Mouse (Mus musculus) urinary bladder, adult 2 months (tissue): ENCODE measurements at regions not wholly inside any gene's neighbourhood (a gene's known extent, or its start where the extent isn't known, plus 50 kb on each side); places are given as distances from the start of the nearest gene placed in this dataset.

ENCODE experiments used
- DNase-seq: peaks from one replicate; pipeline ENCODE4 v3.0.0; 2022; ENCODE audit warnings: low spot score

DNA sequence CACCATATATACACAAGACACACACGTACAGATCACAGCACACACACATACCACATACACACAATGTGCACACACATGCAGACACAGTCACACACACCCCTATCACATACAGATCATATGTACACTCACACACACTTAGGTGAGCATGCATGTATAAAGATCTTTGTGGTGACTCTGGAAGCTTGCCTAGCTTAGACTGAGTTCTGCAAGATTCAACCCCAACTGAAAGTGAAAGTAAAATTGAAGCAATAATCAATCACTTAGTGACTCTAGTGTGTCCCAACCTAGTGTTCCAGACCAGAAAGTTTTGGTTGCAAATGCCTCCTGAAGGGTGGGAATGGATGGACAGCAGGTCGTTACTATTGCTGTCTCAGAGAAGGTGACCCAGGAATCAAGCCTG is 262.8 kb downstream of the Bcl11a start:
- DNase-seq = no peak

- no peak for DNase-seq
These were observed 263.8 kb downstream of the Bcl11a start for GRCm38 (mm10) chr11:24341650-24342049.

GRCm38 (mm10) chr11:24342176-24342575 is 264.3 kb downstream of the Bcl11a start:
- no peak for DNase-seq

DNA sequence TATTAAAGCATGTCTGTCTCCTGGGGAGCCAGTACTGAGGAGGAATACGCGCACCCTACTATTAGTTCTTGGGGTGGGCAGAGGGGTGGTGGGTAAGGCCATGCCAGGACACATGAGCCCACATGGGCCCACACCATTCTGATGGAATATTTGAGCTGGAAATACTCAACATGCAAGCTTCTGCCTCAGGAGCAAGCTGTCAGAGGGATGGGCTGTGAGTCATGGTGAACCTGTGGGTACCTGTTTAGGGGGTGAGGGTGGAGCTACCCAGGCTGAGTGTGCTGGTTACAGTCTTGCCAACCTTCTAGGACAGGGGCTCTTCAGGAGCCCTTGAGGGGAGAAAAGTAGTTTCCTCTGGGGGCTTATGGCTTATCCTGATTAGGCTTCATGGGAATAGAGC is 264.9 kb downstream of the Bcl11a start:
- no peak for DNase-seq

DNA sequence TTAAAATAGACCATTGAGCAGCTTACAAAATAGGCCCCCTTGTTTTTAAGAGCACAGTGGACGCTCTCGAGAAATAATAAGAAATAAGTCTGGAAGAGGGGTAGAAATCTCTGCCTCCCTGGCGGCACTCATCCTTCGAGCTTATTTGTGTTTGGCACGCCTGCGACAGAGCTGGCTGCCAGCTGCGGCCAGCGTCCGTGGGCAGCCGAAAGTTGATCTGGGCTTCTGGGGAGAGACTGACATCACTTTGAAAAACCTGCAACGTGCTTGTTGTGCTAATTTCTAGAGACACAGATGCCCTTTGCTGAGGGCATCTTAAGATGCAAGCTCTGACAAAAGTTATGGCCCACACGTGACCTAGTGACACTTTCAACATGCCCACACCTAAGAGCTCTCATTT is 269.4 kb downstream of the Bcl11a start:
- DNase-seq = no peak

DNA sequence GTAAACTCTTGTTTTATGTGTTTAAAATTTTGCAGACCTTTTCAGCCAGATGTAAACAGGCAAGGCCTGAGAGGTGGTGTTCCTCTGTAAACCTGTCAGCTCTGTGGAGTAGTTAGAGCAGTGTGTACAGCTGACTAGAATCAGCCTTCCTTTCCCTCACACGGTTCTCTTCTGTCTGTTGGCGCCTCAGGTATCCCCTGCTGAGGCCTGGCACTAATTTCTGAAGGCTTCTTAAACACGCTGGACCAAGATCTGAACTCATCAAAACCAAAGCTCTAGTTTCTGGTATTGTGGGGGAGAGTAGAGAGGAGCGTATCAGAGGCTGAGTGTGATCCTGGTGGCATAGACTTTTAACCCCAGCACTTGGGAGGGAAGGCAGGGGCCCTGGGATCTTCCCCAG is 270.9 kb downstream of the Bcl11a start:
- no peak for DNase-seq

GRCm38 (mm10) chr11:24349967-24350643 is 272.2 kb downstream of the Bcl11a start:
- no peak for DNase-seq

GRCm38 (mm10) chr11:24350839-24351238 is 273.0 kb downstream of the Bcl11a start:
- DNase-seq = no peak

- no peak for DNase-seq
These were observed 274.2 kb downstream of the Bcl11a start for GRCm38 (mm10) chr11:24352071-24352470.

- no peak for DNase-seq
These were observed 275.2 kb downstream of the Bcl11a start for GRCm38 (mm10) chr11:24353056-24353455.

DNA sequence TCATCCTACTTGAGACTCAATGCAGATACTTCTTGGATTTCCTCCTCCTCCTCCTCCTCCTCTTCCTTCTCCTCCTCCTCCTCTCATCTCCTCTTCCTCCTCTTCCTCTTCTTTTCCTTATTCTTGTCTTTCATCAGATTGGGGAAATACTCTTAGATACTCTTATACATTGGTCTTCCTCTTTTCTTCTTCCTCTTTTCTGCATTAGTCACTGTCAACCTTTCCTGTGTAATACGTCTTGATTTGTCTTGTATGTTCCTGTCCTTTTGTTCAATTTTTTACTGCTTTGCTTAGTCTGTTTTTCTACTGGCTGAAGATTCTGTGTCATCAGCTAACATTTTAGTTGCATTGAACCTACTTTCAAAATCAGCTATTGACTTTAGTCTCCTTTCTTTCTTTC is 279.5 kb downstream of the Bcl11a start:
- no peak for DNase-seq

DNA sequence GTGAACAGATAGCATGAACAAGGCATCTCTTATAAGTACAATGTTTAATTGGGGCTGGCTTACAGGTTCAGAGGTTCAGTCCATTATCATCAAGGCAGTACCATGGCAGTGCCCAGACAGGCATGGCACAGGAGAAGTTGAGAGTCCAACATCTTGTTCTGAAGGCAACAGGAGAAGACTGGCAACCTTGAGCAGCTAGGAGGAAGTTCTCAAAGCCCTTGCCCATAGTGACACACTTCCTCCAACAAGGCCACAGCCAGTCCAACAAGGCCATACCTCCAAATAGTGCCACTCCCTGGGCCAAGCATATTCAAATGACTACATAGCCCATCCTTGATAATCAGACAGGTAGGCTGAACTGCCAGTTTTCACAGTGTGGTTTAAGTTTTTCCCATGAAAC is 281.2 kb downstream of the Bcl11a start:
- no peak for DNase-seq

DNA sequence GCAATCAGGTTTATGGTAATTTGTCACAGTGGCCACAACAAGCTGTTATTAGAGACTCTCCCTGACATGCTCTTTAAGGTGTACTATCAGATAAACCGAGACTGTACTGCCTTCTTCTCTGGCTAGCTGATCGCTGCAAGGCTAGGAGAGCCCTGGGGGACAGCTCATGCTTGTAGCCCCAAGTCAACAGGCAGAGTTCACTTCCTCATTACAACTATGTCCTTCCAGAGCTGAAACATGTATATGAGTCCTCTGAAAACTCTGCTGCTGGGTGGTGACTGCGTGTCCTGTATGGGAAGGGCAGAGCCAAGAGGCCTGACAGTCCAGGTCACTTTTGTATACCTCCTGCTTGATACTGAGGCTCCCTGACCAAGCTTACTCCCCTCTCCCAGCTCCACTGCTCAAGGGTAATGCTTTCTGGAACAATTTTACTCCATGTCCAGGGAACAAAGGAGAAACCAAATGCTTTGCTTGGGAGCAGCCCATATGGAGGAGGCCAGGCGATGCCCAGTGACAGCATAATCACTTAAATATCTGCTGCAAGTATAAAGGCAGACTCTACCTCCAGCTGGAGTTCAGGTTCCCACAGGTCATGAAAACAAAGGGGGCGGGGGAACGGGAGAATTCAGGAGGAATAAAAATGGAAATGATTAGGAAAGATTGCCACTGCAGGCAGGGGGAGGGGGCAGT is 284.3 kb downstream of the Bcl11a start:
- DNase-seq = no peak

DNA sequence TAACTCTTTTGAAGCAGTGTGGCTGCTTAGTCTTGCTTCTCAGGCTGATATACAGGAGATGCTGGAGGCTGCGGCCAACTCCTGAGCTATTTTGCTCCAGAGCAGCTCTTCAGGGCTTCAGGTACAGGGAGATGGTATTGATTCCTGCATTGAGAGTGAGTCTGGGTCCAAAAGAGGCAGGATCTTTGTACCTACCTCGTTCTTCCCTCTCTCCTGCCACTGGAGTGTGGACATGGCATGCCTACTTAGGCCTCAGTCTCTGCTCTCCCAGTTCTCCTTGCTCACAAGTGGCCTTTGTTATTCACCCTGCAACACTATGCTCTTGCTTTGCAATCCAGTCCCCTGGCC is 284.8 kb downstream of the Bcl11a start:
- no peak for DNase-seq

DNA sequence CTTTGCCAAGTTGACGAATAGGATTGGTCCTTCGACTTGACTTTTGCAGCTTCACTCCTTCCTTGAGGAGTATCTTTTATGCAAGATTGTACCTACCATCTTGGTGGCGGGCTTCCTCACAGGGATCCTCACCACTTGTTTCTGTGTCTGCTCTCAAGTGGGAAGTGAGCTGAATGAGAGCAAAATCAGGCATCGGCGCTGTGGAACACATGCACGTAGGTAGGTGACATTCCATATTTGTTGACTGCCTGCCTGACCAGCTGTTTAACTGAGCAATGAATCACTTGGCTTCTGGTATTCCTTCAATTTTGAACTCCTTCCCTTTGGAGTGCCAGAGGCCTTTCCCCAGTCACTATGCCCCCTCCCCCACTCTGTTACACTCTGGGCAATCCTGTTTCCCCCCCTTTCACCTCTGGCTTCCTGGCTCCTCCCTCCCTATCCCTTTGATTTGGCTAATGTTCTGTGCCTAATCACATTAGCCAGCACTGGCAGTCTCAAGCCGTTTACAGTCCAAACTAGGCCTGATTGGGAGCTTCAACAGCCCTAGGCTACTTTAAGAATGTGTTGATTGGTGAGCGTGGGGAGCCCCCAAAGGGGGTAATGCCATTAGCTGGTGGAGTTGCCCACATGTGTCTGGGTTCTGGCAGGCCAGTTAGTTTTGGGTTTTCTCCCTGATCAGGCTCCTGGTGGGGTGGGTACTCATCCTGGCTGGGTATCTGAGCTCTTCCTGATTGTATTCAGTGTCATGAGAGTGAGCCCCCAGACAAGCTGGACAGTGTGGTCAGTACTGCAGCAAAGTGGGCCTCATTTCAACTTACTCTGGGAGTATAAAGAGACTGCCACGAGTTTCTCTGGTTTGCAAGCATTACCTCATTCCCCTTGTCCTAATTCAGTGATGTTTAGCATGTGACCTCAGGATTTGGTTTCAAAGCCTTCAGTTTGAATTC is 285.8 kb downstream of the Bcl11a start:
- no peak for DNase-seq

- no peak for DNase-seq
These were observed 292.5 kb downstream of the Bcl11a start for GRCm38 (mm10) chr11:24370198-24370860.

DNA sequence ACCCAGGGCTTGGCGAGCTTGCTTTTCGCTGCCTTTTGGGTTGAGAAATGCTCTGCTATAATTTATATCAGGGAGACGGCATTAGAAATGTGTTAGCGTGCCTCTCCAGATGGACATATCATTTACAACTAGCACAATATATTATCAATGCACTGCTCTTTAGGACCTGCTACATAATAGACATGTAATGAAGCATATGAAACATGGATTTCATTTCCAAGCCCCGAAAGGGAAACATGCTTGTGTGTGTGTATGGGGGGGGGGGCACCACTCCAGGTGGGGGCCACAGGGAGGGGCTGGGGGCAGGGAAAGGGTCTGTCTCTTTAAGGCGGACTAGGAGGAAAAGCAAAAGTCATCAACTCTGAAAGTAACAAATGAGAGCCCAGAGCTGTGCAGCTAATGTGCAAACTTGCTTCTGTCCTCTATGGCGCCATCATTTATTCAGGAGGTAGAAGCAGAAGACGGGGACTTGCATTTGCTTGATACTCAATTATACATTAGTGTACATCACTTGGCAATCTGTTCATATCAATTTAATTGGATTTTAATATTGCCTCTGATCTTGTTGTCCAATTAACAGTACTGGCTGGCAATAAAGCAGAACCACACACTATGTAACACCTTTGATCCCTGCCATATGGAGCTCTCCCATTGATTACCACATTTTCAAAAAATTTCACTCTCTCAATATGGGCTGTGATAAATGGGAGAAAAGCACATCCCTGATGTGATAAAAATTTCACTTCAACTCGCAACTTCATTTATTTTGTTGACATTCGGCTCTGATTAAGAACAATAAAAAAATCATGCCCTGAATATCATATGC is 293.2 kb downstream of the Bcl11a start:
- DNase-seq = no peak

DNA sequence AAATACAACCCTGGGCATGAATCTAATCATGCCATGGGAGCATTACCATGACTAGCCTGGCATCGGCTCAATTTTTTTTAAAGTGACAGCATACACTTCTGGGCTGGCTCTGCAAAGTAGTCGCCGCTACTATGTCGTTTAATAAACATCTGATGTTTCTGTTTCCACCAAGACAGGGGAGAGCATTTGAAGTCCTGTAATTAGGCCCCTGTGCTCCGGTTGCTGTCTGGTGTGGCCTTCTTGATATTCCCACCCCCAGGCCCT is 293.8 kb downstream of the Bcl11a start:
- no peak for DNase-seq

DNA sequence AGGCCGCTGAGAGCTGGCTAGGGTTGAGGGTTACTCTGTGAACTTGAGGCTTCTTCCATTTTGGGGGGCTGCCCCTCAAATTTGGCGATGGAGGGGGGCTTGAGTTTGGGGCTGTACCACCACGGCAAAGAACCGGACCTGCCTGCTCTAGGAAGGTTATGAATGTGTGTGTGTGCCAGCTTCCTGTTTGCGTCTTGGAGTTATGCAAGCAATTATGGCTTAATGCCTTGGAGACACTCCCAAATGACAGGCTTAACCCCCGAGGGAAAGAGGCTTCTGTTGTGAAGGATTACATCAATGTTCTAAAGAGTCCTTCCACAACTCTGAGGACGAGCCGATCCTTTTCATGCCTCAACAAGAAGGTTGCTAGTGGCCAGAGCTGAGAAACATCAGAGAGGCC is 294.1 kb downstream of the Bcl11a start:
- DNase-seq = no peak

DNA sequence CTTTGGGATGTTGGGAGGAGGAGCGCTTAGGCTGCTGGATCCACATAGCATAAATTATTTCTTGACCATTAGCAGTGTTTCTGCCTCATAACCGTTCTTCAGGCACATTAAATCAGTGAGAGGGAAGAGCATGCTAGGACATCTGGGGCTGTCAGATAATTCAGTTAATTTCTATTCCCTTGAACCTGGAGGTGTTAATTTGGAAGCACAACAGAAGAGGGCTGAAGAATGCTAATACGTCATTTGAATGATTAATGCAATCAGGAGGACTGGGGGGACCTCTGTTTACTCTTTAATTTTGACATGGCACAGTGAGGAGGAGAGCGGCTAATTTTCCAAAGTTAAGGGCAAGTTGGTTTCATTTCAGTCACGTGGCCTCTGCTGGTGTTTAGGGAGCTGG is 294.8 kb downstream of the Bcl11a start:
- DNase-seq = no peak

- no peak for DNase-seq
These were observed 295.4 kb downstream of the Bcl11a start for GRCm38 (mm10) chr11:24373301-24373700.

GRCm38 (mm10) chr11:24377530-24377929 is 299.7 kb downstream of the Bcl11a start:
- DNase-seq = no peak
